Mouse (Mus musculus): Measurements from ENCODE around the gene Zhx3. TPM values are rescaled to one million over a fixed set of nuclear protein-coding genes. Genes with fewer than 3 reads are reported as not detected.

Zhx3 gene
- total RNA-seq, 2 experiments from 2014 or later: 74.2 to 84.2 TPM

GRCm38 (mm10) chr2:160717269-160717668 is 155.5 kb downstream of the Zhx3 start:
- intact Hi-C loops (cut with DNase I): no loop called here
- DNase-seq (ENCODE audit: low spot score in 2 of 2): no peak

- intact Hi-C loops (cut with DNase I): no loop called here
- DNase-seq (ENCODE audit: low spot score in 2 of 2): no peak
These were observed 157.3 kb downstream of the Zhx3 start for GRCm38 (mm10) chr2:160715463-160716030.

- intact Hi-C loops (cut with DNase I): no loop called here
- no peak for DNase-seq (ENCODE audit: low spot score in 2 of 2)
These were observed 165.1 kb downstream of the Zhx3 start for GRCm38 (mm10) chr2:160707673-160708072.

GRCm38 (mm10) chr2:160702824-160703223 is 170.0 kb downstream of the Zhx3 start:
- no peak for DNase-seq (ENCODE audit: low spot score in 2 of 2)
- intact Hi-C loops (cut with DNase I): no loop called here

GRCm38 (mm10) chr2:160701603-160702002 is 171.2 kb downstream of the Zhx3 start:
- intact Hi-C loops (cut with DNase I): no loop called here
- DNase-seq (ENCODE audit: low spot score in 2 of 2): no peak

GRCm38 (mm10) chr2:160700271-160700670 is 172.5 kb downstream of the Zhx3 start:
- no peak for DNase-seq (ENCODE audit: low spot score in 2 of 2)
- intact Hi-C loops (cut with DNase I): no loop called here

Other genes with a start within 250 kb of the Zhx3 start
- 10 to 100 TPM; 80.7 to 86.8 TPM for gene Top1, start 227.1 kb downstream of the Zhx3 start, total RNA-seq (2021)
- gene Plcg1, start 141.7 kb downstream of the Zhx3 start, total RNA-seq (2021): 100 to 1,000 TPM; 113 to 115 TPM
- 1 to 10 TPM in 1 of 2 experiments, under 1 TPM in 1; 0.30 to 1.2 TPM for gene Lpin3, start 7.7 kb upstream of the Zhx3 start, total RNA-seq (2021)
- gene Emilin3, start 39.3 kb upstream of the Zhx3 start, total RNA-seq (2021): under 1 TPM; 0.35 to 0.57 TPM
- gene Chd6, start 236.1 kb upstream of the Zhx3 start, total RNA-seq (2021): 10 to 100 TPM; 53.6 to 64.2 TPM